Mouse (Mus musculus): Measurements from ENCODE around the gene Vps16. TPM values are rescaled to one million over a fixed set of nuclear protein-coding genes. Genes with fewer than 3 reads are reported as not detected.
A peak's percentile ranks its signal among the peaks of the same experiment; 100 is the strongest.

The Vps16 gene
- polyA plus RNA-seq, 1 experiment from 2014 or later, result 83.2 TPM

GRCm38 (mm10) chr2:130412775-130413174 lies 11.4 kb upstream of the Vps16 start:
- H3K9me3 ChIP-seq (replicated peaks; ENCODE audit: control insufficient read depth, low read length), result no peaks in the 10 kb centered on the region
- no peak overlapping the region for H3K27ac ChIP-seq (ENCODE audit: low read length)
- H3K9ac ChIP-seq (ENCODE audit: low read length), result no peak overlapping the region
- H3K4me1 ChIP-seq (ENCODE audit: control insufficient read depth, insufficient read depth, low read length), result 0 out of 2 replicates have a peak, but pooled peaks cover 7% of the 10 kb centered on the region
- H3K4me2 ChIP-seq (ENCODE audit: low read depth, low read length), result no peak overlapping the region
- H3K36me3 ChIP-seq (ENCODE audit: control insufficient read depth, insufficient read depth, low read length), result no peaks in the 10 kb centered on the region
- WGBS, result 66% methylated on average over 3 of the region's 3 CpGs
- H3K4me3 ChIP-seq (replicated peaks; ENCODE audit: low read length), result no peak overlapping the region
- ATAC-seq (ENCODE audit: insufficient read depth, low FRiP score), result no peak
- no peaks in the 10 kb centered on the region for H3K27me3 ChIP-seq (ENCODE audit: control insufficient read depth, insufficient read depth, low read length)

GRCm38 (mm10) chr2:130414094-130414856 lies 9.9 kb upstream of the Vps16 start:
- ATAC-seq (ENCODE audit: insufficient read depth, low FRiP score), result no peak
- H3K27me3 ChIP-seq (ENCODE audit: control insufficient read depth, insufficient read depth, low read length), result no peaks in the 10 kb centered on the region
- no peak overlapping the region for H3K27ac ChIP-seq (ENCODE audit: low read length)
- no peaks in the 10 kb centered on the region for H3K36me3 ChIP-seq (ENCODE audit: control insufficient read depth, insufficient read depth, low read length)
- 72% methylated on average over 6 of the region's 6 CpGs for WGBS
- H3K4me1 ChIP-seq (ENCODE audit: control insufficient read depth, insufficient read depth, low read length), result no peaks in the 10 kb centered on the region
- H3K4me2 ChIP-seq (ENCODE audit: low read depth, low read length), result no peak overlapping the region
- no peak overlapping the region for H3K4me3 ChIP-seq (replicated peaks; ENCODE audit: low read length)
- H3K9me3 ChIP-seq (replicated peaks; ENCODE audit: control insufficient read depth, low read length), result no peaks in the 10 kb centered on the region
- H3K9ac ChIP-seq (ENCODE audit: low read length), result no peak overlapping the region

- no peak for ATAC-seq (ENCODE audit: insufficient read depth, low FRiP score)
- Histone ChIP-seq H3K9ac (ENCODE audit: low read length) (no peak overlapping the region), H3K4me2 (ENCODE audit: low read depth, low read length) (no peak overlapping the region), H3K27ac (ENCODE audit: low read length) (no peak overlapping the region), H3K4me1 (ENCODE audit: control insufficient read depth, insufficient read depth, low read length) (peaks cover 14% of the 10 kb centered on the region), H3K36me3 (ENCODE audit: control insufficient read depth, insufficient read depth, low read length) (peaks cover 4% of the 10 kb centered on the region; the same call in 1 of the 2 replicates), H3K9me3 (replicated peaks; ENCODE audit: control insufficient read depth, low read length) (no peaks in the 10 kb centered on the region), H3K4me3 (replicated peaks; ENCODE audit: low read length) (no peak overlapping the region), H3K27me3 (ENCODE audit: control insufficient read depth, insufficient read depth, low read length) (no peaks in the 10 kb centered on the region)
- 95% methylated on average over 26 of the region's 26 CpGs for WGBS
These were observed 2.1 kb upstream of the Vps16 start for GRCm38 (mm10) chr2:130421781-130422620.

- 13% methylated on average over 49 of the region's 49 CpGs for WGBS
- Histone ChIP-seq H3K4me1 (ENCODE audit: control insufficient read depth, insufficient read depth, low read length) (peaks cover 17% of the 10 kb centered on the region), H3K9me3 (replicated peaks; ENCODE audit: control insufficient read depth, low read length) (no peaks in the 10 kb centered on the region), H3K27ac (ENCODE audit: low read length) (peak overlapping the region; percentile 92), H3K4me2 (ENCODE audit: low read depth, low read length) (peak overlapping the region; percentile 94), H3K4me3 (replicated peaks; ENCODE audit: low read length) (peak overlapping the region; percentile 89), H3K27me3 (ENCODE audit: control insufficient read depth, insufficient read depth, low read length) (no peaks in the 10 kb centered on the region), H3K36me3 (ENCODE audit: control insufficient read depth, insufficient read depth, low read length) (peaks cover 4% of the 10 kb centered on the region; the same call in 1 of the 2 replicates), H3K9ac (ENCODE audit: low read length) (peak overlapping the region; percentile 93)
- peak; percentile 63 for ATAC-seq (ENCODE audit: insufficient read depth, low FRiP score)
These were observed 578 bp upstream of the Vps16 start for GRCm38 (mm10) chr2:130423397-130424125.

DNA sequence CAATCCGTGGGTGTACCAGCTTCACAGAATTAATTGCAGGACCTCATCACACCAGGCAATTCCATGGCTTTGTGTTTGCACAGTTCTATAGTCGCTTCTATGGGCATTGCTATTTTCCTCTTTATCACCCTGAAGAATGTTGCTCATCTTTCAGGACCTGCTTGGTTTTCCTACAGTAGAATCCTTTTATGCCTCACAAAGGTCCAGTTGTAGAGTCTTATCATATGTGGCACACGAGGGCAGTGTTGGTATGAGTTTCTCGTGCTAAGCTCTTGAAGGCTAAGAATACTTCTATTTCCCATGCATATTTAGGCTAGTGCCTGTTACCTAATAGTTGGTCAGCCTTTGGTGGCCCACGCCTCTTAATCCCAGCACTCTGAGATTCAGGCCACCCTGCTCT lies 973 bp downstream of the Vps16 start:
- H3K4me3 ChIP-seq (replicated peaks; ENCODE audit: low read length), result peak overlapping the region; percentile 89
- WGBS, result 33% methylated on average over 5 of the region's 5 CpGs
- ATAC-seq (ENCODE audit: insufficient read depth, low FRiP score), result no peak
- H3K9me3 ChIP-seq (replicated peaks; ENCODE audit: control insufficient read depth, low read length), result no peaks in the 10 kb centered on the region
- H3K27me3 ChIP-seq (ENCODE audit: control insufficient read depth, insufficient read depth, low read length), result no peaks in the 10 kb centered on the region
- peak overlapping the region; percentile 93 for H3K9ac ChIP-seq (ENCODE audit: low read length)
- peaks cover 4% of the 10 kb centered on the region; the same call in 1 of the 2 replicates for H3K36me3 ChIP-seq (ENCODE audit: control insufficient read depth, insufficient read depth, low read length)
- H3K4me2 ChIP-seq (ENCODE audit: low read depth, low read length), result peak overlapping the region; percentile 94
- no peak overlapping the region for H3K27ac ChIP-seq (ENCODE audit: low read length)
- peaks cover 17% of the 10 kb centered on the region for H3K4me1 ChIP-seq (ENCODE audit: control insufficient read depth, insufficient read depth, low read length)

- no peak overlapping the region for H3K4me3 ChIP-seq (replicated peaks; ENCODE audit: low read length)
- H3K36me3 ChIP-seq (ENCODE audit: control insufficient read depth, insufficient read depth, low read length), result no peaks in the 10 kb centered on the region
- H3K4me1 ChIP-seq (ENCODE audit: control insufficient read depth, insufficient read depth, low read length), result peaks cover 7% of the 10 kb centered on the region
- H3K27ac ChIP-seq (ENCODE audit: low read length), result peak overlapping the region; percentile 64
- WGBS, result 65% methylated on average over 2 of the region's 2 CpGs
- H3K27me3 ChIP-seq (ENCODE audit: control insufficient read depth, insufficient read depth, low read length), result no peaks in the 10 kb centered on the region
- H3K4me2 ChIP-seq (ENCODE audit: low read depth, low read length), result no peak overlapping the region
- no peaks in the 10 kb centered on the region for H3K9me3 ChIP-seq (replicated peaks; ENCODE audit: control insufficient read depth, low read length)
- ATAC-seq (ENCODE audit: insufficient read depth, low FRiP score), result no peak
- no peak overlapping the region for H3K9ac ChIP-seq (ENCODE audit: low read length)
These were observed 5.7 kb downstream of the Vps16 start for GRCm38 (mm10) chr2:130429851-130430250.

GRCm38 (mm10) chr2:130430484-130430883 lies 6.3 kb downstream of the Vps16 start:
- Histone ChIP-seq H3K27me3 (ENCODE audit: control insufficient read depth, insufficient read depth, low read length) (no peaks in the 10 kb centered on the region), H3K27ac (ENCODE audit: low read length) (peak overlapping the region; percentile 60), H3K9ac (ENCODE audit: low read length) (no peak overlapping the region), H3K9me3 (replicated peaks; ENCODE audit: control insufficient read depth, low read length) (no peaks in the 10 kb centered on the region), H3K36me3 (ENCODE audit: control insufficient read depth, insufficient read depth, low read length) (no peaks in the 10 kb centered on the region), H3K4me3 (replicated peaks; ENCODE audit: low read length) (no peak overlapping the region), H3K4me1 (ENCODE audit: control insufficient read depth, insufficient read depth, low read length) (0 out of 2 replicates have a peak, but pooled peaks cover 3% of the 10 kb centered on the region), H3K4me2 (ENCODE audit: low read depth, low read length) (no peak overlapping the region)
- no peak for ATAC-seq (ENCODE audit: insufficient read depth, low FRiP score)
- 74% methylated on average over 3 of the region's 3 CpGs for WGBS

GRCm38 (mm10) chr2:130432157-130432556 lies 8.0 kb downstream of the Vps16 start:
- no peaks in the 10 kb centered on the region for H3K27me3 ChIP-seq (ENCODE audit: control insufficient read depth, insufficient read depth, low read length)
- H3K27ac ChIP-seq (ENCODE audit: low read length), result no peak overlapping the region
- no peak overlapping the region for H3K4me2 ChIP-seq (ENCODE audit: low read depth, low read length)
- 0 out of 2 replicates have a peak, but pooled peaks cover 3% of the 10 kb centered on the region for H3K4me1 ChIP-seq (ENCODE audit: control insufficient read depth, insufficient read depth, low read length)
- no peak for ATAC-seq (ENCODE audit: insufficient read depth, low FRiP score)
- no peak overlapping the region for H3K9ac ChIP-seq (ENCODE audit: low read length)
- H3K9me3 ChIP-seq (replicated peaks; ENCODE audit: control insufficient read depth, low read length), result no peaks in the 10 kb centered on the region
- WGBS, result 78% methylated on average over 3 of the region's 3 CpGs
- H3K4me3 ChIP-seq (replicated peaks; ENCODE audit: low read length), result no peak overlapping the region
- no peaks in the 10 kb centered on the region for H3K36me3 ChIP-seq (ENCODE audit: control insufficient read depth, insufficient read depth, low read length)

All from stomach, embryonic 16.5 days (tissue).